Mouse (Mus musculus): Measurements from ENCODE around the gene Gm595.

Gm595 gene

DNA sequence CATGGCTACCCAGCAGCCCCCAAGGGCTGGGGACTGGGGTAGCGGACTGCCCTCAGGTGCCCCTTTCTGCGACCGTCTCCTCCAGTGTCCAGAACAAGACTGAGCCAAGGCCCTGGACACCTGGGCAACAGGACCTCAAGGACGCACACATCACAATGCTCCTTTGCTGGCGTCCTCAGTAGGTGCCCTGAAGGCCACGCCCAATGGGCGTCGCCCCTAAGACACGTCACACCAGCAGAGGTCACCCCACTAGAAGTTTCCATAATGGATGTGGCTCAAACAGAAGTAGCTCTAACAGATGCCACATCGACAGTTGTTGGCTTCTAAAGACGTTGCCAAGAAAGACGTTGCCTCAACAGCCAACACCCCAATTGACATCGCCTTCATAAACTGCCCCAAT is at the start of gene Gm595:
TSS of gene Gm595 (minus strand) at position 101 of the 400 bp plus-strand sequence.
- in situ Hi-C loops (cut with MboI; ENCODE audit: unreplicated experiment in 2 of 2) = loop anchor here in 1 of 2 experiments (25.0 kb wide), 1 partner anchor 740 kb away; the partner anchor contains the start of gene Sash3

DNA sequence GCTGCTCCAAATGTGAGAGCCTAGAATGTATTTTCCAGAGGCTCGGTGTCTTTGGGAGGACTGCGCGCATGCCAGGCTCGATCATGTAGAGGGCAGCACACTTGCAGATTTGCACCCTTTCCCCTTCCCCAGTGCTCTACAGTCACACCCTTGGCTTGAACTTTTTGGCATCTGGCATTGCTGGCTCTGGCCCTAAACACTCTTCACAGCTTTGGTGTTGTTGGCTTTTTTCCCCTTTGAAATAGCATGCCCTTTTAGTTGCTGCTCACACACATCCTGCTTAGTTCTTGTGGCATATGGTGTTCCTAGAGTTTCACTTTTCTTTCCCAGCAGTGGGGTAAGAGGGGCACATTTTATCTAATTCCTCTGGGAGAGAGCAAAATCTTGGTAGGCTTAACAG is 30.9 kb upstream of the Gm595 start:
- in situ Hi-C loops (cut with MboI; ENCODE audit: unreplicated experiment in 2 of 2) = loop anchor here in 1 of 2 experiments (10.0 kb wide), 2 partner anchors 234 to 376 kb away; partner anchors contain the start of genes Enox2 and Gpr119

DNA sequence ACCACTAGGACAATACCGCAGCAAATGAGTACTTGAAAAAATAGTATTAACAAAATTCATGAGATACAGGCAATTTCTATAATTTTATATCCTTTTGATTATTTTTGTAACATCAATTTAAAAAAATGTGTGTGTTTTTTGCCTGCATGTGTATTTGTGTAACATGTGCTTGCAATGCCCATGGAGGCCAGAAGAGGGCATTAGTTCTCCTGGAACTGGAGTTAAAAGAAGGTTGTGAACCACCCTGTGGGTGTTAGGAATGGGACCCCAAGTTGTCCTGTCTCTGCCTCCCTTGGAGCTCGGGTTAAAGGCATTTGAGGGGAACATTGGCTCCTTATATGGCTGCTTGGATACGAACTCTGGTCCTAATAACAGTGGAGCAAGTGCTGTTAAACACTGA is 26.2 kb upstream of the Gm595 start:
- in situ Hi-C loops (cut with MboI; ENCODE audit: unreplicated experiment in 2 of 2) = loop anchor here (5.0 to 10.0 kb wide), 3 partner anchors 229 to 404 kb away; partner anchors contain the start of genes Enox2 (in 1 of the 2) and Gpr119 (in 1 of the 2)

DNA sequence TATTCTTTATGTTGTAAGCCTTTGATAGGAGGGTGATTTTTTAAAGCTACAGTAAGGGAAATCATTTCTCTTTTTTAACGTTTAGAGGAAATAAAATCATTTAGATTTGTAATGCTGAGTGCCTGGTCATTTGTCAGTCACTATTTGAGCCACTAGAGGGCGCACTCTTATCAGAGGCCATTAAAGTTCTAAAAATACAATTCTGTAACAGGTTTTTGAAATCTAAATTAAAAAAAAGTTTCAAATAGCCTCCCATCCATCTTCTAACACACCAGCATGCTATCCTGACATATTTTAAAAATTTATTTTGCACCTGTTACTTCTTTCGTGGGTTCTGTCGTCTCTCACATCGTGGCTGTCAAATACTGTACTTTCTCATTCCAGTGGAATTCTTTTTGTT is 22.0 kb upstream of the Gm595 start:
- in situ Hi-C loops (cut with MboI; ENCODE audit: unreplicated experiment in 2 of 2) = loop anchor here (10.0 to 25.0 kb wide), 2 partner anchors 205 to 762 kb away; partner anchors contain the start of genes Rbmx2 (in 1 of the 2) and Sash3 (in 1 of the 2)

DNA sequence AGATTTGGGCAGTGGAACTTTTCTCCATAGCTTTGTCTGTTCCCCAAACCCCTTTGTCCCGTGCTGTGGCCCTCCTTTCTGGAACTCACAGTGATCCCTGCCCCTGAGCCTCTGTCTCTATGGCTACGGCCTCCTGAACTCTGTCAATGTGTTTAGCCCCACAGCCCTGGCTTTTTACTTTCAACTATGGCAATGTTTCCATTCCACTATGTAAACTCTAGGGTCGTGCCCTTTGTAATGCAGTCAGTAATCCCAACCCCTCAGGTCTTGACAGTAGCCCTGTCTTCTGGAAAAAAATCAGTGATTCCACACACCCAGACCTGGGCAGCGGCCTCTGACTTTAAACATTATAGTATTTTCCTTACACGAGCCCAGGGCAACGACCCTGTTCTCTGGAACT is 19.3 kb upstream of the Gm595 start:
- in situ Hi-C loops (cut with MboI; ENCODE audit: unreplicated experiment in 2 of 2) = loop anchor here (10.0 to 25.0 kb wide), 2 partner anchors 202 to 760 kb away; partner anchors contain the start of genes Rbmx2 (in 1 of the 2) and Sash3 (in 1 of the 2)

DNA sequence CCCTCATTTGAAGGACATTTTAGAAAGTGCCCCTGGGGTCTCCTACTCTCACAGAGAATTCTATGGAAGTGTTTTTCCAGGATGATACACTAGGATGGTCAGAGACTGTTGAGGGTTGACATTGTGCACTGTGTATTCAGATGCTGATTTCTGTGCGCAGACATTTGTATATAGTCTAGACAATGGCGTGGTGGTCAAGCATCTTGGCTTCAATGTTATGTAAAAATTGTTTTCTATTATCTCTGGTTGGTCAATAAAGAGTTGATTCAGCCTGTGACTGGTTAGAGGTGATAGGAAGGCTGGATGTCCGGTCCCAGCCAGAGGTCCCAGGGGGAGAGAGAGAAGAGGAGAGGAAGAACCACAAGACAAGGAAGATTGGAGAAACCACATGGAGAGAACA is 16.4 kb upstream of the Gm595 start:
- in situ Hi-C loops (cut with MboI; ENCODE audit: unreplicated experiment in 2 of 2) = loop anchor here (5.0 to 25.0 kb wide), 3 partner anchors 72 to 757 kb away; partner anchors contain the start of genes Rbmx2 (in 1 of the 2) and Sash3 (in 1 of the 2)

DNA sequence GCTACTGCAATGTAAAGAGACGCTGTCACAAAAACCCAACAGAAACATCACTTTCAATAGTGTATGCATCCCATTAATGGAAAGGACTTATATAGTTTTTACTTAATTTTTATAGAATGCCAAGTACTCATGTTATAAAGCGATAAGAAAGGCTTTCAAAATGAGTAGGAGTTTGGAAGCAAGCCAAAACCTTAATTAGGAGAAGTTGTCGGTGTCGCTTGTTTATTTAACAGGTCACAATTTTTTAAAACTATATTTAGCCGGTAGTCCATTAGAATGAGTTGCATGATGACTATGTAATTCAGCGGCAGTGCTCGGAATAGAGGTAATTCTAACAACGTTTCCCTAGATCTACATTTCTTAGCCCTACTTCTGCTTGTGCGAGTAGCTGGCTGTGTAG is 12.7 kb upstream of the Gm595 start:
- in situ Hi-C loops (cut with MboI; ENCODE audit: unreplicated experiment in 2 of 2) = loop anchor here (5.0 to 25.0 kb wide), 3 partner anchors 68 to 753 kb away; partner anchors contain the start of genes Rbmx2 (in 1 of the 2) and Sash3 (in 1 of the 2)

DNA sequence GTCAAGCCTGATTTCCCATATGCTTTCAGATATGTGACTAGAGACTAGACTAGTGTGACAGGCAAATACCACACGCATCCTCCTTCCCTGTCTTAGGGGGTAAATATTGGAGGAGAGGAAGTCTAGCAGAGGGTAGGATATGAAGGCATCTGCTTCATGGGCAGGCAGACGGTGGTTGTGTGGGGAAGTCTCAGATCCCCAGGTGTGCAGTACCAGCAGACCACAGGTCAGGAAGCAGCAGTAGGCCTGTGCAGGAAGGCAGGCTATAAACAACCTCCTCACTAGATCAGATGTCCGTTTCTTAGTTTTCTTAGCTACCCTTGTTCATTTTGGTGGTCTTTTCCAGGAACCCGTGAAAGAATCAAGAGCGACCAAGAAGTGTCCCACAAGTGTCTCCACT is 7.1 kb upstream of the Gm595 start:
- in situ Hi-C loops (cut with MboI; ENCODE audit: unreplicated experiment in 2 of 2) = loop anchor here in 1 of 2 experiments (25.0 kb wide), 1 partner anchor 747 kb away; the partner anchor contains the start of gene Sash3

Measured in v-Abl transformed pro-B cells (cell line).